Mouse (Mus musculus) erythroid progenitor cell, adult 5-6 weeks (primary cell): Measurements from ENCODE around the gene Tango2. TPM values are rescaled to one million over a fixed set of nuclear protein-coding genes. Genes with fewer than 3 reads are reported as not detected.

ENCODE experiments used
- ATAC-seq: replicated peaks from 2 replicates; pipeline ENCODE4 v1.8.0; 2016; ENCODE audit warnings: moderate number of reproducible peaks, mild to moderate bottlenecking, moderate TSS enrichment, inconsistent platforms; ENCODE audit not compliant: poor library complexity, low FRiP score, severe bottlenecking
- total RNA-seq, 2 experiments: library from RNA; stranded (forward) in 1 of 2; stranded (reverse) in 1 of 2; fragments of 150-400 nt in 1 of 2; fragments of 186-747, 209-891 nt in 1 of 2; gene quantifications; 2 replicates each; pipeline versions ENCODE4 v1.2.3 to v1.2.4; 2015 to 2017; ENCODE audit warnings: low replicate concordance in 2 of 2

Gene Tango2
- total RNA-seq, 2 experiments from 2014 or later = 47.2 to 62.5 TPM

GRCm38 (mm10) chr16:18384211-18384610 is 36.3 kb upstream of the Tango2 start:
- ATAC-seq = no peak

DNA sequence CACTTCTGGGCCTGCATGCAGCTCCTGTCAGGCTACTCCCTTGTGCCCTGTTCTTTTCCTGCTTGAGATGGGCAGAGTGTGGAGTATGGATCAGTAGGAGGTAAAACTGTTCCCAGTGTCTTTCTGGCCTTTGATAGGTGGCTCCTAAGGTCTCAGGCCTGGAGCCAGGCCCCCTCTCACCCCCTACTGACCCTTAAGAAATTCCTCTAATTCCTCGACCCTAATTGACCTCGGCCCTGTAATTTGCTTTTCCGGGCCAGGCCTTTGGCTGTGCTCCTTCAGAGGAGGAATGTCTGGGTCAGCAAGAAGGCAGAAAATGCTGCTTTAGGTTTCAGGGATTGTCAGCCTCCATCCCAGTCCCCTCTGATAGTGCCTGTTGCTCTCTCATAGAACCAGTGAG is 35.9 kb upstream of the Tango2 start:
- no peak for ATAC-seq

GRCm38 (mm10) chr16:18383045-18383726 is 35.3 kb upstream of the Tango2 start:
- ATAC-seq = no peak

- ATAC-seq = no peak
Observed at GRCm38 (mm10) chr16:18381621-18382258, 33.8 kb upstream of the Tango2 start.

- ATAC-seq = no peak
Observed at GRCm38 (mm10) chr16:18380495-18381063, 32.7 kb upstream of the Tango2 start.

GRCm38 (mm10) chr16:18379338-18380001 is 31.6 kb upstream of the Tango2 start:
- no peak for ATAC-seq

GRCm38 (mm10) chr16:18378489-18378888 is 30.6 kb upstream of the Tango2 start:
- no peak for ATAC-seq

DNA sequence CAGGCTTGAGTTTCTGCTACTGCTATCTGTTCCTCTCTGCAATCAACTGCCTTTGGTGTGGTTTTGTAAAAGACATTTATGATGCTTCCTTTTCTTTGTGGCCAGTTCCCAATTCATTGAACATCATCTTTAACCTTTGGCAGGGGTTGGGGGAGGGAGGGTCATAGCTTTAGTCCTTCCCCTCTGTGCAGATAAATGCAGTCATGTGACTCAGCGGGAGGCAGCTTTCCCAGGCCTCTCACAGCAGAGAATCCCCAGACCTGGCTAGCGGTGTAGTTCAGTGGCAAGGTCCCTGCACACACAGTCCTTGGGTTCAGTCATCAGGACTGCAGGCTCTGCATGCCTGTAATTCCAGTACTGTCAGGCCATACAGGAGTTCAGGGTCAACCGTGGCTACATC is 29.3 kb upstream of the Tango2 start:
- no peak for ATAC-seq

DNA sequence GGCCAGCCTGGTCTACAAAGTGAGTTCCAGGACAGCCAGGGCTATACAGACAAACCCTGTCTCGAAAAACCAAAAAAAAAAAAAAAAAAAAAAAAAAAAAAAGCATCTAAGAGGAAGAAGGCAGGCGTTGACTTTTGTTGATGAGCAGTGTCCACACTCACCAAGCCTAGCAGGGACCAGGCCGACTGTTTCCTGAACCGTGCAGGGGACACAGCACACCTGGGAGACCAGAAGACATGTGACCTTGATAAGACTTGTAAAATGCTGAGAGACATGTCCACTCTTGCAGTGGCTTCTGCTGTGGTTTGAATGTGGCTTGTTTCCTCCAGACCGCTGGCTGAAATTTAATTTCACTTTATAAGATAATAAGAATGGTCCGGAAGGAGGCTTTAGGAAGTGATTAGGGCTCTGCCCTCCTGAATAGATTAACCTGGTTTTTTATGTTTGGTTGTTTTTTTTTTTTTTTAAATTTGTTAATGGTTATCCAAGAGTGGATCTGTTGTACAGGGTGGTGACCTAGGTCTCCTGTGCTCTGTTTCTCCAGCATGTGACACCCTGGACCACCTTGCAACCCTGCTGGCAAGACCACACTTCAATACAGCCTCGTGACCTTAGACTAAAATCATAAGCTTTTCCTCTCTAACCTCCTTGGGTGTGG is 28.5 kb upstream of the Tango2 start:
- no peak for ATAC-seq

DNA sequence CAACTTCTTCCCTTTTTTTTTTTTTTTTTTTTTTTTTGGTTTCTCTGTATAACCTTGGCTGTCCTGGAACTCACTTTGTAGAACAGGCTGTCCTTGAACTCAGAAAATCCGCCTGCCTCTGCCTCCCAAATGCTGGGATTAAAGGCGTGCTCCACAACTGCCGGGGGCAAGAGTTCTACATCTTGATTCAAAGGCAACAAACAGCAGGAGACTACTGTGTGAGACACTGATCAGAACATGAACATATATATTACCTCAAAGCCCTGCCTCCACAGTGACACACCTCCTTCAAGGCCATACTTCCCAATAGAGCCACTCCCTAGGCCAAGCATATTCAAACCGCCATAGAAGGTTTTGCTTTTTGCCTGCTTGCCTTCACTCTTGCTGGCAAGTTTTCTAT is 25.7 kb upstream of the Tango2 start:
- no peak for ATAC-seq

DNA sequence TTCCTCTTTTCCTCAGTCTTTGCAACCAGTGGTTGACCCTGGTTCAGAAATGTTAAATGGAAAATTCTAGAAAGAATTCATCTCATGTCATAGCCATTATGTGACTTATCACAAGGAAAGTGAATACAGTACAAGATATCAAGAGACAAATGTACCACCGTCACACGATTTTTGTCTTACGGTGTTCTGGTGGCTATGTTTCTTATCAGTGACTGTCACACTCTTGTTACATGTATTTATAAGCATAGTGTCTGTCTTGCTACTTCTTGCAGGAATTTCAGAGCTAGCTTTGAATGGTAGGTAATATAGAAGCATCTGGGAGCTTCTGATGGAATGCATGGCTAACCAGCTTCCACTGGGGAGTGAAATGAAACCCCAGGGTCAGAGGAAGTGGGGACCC is 22.3 kb upstream of the Tango2 start:
- ATAC-seq = 0 out of 2 replicates have a peak, but pooled peaks have one; percentile 19

- no peak for ATAC-seq
Observed at GRCm38 (mm10) chr16:18366849-18367248, 18.9 kb upstream of the Tango2 start.

DNA sequence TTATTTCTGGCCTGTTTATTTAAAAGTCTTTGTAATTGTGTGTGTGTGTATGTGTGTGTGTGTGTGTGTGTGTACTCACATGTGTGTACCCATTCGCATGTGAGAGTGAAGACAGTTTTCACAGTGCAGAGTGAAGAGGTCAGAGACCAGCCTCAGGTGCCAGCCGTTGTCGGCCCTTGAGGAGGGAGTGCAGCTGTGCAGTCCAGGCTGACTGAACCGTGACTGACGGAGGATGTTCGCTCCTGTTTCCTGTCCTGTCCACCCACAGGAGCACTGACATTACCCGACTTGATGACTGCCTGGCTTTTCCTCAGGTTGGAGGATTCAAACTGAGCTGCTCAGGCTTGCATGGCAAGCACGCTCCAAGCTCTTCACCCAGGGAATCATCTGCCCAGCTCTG is 15.0 kb upstream of the Tango2 start:
- ATAC-seq = no peak

DNA sequence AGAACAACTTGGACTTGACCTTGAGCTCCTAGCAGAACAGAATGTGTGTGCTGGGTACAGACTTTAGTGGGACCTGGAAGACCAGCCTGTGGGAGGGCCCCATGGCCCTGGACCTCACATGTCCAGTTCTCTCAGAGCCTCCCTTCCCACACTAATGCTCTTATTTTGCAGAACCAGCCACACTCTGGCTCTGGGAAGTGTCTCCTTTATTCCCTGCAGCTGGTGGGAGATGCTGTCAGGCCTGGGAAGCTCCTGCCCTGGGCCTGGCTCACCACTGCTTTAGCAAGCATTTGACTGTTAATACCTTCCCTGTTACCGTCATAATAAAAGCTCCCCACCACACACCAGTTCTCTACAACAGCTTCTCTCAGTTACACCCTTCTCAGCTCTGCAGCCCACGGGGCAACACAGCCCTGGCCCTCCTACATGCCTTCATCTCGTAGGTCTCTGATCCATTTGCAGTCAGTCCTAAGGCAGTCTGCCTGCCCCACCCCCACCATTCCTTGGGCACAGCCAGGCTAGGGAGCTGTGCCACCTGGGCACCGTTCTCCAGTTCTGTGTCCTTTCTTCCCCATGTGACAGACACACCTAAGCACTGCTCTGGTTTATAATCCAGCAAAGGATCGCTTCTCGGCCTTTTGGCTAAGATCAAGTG is 12.4 kb upstream of the Tango2 start:
- ATAC-seq = no peak

DNA sequence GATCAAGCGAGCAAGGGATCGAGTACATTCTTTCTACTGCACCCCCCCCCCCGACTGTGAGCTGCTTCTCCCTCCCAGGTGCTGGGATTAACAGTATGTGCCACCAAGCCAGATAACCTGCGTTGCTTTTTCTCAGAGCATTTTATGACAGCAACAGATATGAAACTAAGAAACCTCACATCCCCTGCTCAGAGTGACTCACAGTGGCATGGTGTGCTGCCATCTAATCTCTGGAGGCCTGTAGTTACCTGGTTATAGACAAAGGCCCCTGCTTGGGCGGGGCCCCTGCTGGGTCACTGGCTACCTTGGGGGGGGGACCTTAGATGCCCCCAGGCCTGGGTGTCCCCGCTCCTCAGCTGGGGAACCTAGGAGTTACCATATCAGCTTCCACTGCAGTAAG is 10.1 kb upstream of the Tango2 start:
- no peak for ATAC-seq

GRCm38 (mm10) chr16:18356961-18357360 is 9.1 kb upstream of the Tango2 start:
- no peak for ATAC-seq

GRCm38 (mm10) chr16:18353106-18353505 is 5.2 kb upstream of the Tango2 start:
- ATAC-seq = peak; percentile 91

DNA sequence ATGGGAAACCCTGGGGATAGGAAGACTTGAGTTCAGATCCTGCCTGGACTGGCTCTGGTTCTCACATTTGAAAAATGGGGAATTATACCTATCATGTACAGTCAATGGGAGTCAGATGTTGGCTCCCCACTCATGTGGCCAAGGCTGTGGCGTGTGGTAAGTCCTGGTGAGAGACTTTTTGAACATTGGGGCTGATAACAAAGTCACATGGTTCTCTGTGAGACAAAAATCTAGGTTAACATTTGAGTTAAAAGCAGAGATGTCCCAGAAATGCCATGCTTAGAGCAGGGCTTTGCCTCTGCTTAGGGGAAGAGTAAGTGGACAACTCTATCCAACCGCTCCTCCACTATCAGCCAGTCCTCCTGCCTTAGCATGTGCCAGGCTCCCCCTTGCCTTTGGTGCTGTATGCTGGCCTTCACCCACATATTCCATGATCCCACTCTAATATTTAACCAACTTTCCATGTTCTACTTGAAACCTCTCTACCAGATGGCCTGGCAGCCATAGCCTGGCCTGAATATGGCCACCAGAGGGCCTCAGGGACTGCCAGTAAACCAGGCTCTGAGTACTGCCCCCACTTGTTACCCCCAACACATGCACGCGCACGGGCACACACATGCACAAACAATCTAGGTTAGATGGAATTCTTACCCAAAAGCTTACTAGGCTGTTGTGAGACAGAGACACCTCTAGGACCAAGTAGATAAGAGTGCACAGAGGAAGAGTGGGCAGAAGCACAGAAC is 3.6 kb upstream of the Tango2 start:
- ATAC-seq = no peak

DNA sequence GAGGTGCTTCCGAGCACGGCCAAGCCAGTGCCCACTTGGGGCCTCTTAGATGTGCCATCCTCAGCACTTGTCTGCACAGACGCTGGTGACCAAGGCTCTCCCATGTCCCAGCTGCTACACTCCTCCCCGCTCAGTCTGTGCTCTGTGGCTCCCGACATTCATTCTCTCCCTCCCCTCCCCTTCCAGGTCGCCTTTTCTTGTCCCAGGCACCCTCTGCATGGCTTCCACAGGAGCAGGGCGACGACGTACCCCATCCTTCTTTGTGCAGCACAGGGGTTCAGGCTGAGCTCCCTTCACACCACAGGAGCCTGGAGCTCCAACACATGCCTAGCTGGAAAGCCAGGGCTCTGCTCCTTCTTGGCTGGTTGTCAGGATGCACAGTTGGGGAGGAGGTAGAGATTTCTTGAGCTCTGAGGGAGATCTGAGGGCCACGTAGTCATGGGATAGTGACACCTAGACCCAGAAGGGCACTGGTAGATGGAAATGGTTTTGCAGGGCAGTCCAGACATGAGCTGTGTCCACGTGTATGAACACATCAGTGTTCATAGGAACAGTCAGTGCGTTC is 1.9 kb upstream of the Tango2 start:
- ATAC-seq = no peak
